Mouse (Mus musculus) WW6 (cell line): ENCODE results near the gene Ccdc54.

Experiments
- DNase-seq: peaks from one replicate; pipeline ENCODE4 v3.0.0-alpha.2; 2013; ENCODE audit warnings: low read depth, low spot score

Ccdc54 gene

DNA sequence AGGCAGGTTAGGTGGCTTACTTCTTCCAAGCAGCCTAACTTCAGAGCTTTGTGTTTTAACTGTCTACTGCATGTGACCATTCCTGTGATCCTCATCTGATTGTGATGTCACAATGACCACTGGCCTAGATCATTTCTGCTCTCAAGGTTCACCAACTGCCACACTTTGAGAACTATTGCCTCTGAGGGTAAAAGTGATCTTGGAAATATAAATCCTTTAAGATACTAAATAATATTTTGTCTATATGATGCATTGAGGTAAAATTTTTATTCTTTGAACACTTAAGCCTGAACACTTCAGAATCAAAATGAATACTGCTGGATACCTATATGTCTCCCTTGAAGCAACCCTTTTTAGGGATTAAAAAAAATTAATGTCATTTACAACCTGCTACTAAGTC, at the start of gene Ccdc54:
TSS of gene Ccdc54 (minus strand) at position 101 of the 400 bp plus-strand sequence.
- no peak for DNase-seq

DNA sequence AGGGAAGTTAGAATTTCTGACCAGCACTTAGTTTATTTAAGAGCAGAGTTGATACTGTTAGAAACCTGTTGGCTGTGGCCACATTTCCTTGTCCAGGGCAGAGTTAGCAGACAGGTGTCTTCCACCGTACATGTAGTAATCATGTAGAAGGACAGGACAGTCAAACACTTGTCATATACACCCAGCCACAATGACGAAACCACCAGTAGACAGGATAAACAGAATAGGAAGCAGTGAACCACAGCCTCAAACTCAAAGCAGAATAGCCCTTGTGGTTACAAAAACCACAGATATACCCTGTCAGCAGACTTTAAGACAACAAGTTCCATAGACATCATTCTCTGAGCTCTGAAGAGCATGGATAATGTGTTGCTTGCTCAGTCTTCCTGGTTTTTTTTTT, 41.6 kb upstream of the Ccdc54 start:
- DNase-seq = no peak

DNA sequence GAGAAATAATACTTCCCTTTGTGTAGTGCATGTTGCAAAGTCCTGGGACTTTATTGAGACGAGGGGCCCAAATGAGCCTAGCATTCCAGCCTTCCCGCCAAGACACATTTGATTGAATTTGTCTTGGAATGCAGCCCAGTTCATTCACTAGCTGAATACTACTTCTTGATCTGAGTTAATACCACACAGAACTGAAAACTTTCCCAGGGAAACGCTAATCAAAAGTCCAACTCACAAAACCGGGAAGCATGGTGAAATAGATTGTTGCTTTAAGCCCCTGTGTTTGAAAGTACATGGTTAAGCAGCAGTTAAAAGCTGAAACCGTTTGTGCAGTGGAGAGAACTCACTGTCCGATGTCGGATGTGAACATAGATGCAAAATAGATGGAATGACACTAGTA, 24.6 kb upstream of the Ccdc54 start:
- DNase-seq = no peak

DNA sequence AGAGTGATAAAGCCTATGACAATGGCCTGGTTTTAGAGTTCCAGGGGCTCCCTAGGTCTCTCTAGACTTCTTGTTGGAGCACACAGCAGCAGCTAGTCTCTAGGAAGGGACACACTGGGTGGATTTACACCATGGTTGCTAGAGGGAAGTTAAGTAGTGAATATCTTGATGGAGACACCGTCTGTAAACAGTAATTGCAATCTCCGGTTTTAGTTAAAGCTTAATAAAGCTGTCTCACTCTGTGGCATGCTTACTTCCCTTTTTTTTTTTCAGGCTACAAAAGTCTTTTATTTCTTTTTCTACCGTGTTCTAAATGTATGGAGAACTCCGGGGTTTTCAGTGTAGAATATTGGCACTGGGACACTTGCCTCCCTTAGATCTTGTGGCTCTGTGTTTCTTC, 22.0 kb upstream of the Ccdc54 start:
- no peak for DNase-seq

DNA sequence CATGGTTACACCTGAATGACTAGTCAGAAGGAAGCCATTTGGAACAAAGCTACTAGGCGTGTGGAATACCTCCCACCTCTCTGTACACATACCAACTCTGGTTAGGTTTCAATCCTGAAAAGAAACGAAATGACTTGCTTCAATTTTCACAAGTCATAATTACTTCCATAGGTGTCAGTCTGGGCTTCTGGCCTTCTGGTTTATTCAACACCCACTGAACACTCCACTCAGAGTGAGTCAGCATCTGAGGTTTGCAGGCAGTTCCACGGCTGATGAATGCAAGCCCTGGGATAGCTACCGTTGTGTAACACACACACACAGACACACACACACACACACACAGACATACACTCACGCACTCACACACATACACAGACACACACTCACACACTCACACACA, 19.6 kb upstream of the Ccdc54 start:
- no peak for DNase-seq

DNA sequence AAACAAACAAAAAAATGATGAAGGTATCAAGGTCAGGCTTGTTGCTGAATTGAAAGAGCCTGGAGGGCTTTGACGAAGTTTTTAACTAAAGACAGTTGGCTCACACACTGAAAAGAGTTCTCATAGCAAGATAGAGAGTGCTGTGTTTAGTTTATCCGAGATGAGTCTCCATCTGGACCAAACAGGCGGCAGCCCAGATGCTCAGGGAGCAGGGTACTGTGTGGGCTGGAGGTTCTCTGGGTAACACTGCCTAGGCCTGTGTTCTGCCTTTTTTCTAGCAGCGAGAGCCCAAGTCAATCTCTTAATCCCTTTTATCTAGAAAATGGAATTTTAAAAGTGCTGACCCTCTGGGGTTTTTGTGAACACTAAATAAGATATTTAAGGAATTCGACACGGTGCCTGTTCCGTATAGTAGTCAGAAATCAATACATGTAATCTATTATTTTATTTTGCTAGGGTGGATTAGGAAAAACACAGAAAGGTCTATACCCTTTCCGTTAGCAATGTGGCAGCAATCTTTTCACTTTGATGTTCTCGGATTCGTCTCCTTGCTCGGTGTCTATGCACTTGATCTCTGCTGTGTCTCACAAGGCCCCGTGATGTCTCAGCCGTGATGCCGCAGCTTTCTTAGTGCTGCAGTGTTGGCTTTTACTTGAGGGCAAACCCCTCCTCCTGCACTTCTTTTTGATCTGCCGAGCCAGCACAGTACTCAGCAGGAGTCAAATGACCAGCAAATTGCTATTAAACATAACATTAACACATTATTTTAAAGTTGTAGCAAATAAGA, 17.0 kb upstream of the Ccdc54 start:
- no peak for DNase-seq

DNA sequence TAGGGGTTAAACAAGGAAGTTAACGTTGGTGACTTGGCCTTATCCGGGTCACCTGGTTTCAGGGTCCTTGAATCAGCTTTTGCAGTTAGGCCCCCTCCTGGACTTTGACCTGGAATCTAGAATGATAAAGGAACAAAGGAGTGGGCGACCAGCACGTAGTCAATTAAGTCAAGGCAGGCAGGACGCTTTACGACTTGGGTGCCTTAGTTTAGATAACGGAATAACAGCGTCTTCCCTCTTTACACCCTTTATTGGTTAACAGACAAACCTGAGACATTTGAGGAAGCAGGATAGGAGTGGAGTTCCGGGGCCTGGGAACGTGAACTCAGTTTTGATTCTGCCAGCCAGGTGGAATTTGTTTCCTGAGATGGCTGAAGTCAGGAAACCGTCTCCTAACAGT, 13.9 kb upstream of the Ccdc54 start:
- DNase-seq = no peak

DNA sequence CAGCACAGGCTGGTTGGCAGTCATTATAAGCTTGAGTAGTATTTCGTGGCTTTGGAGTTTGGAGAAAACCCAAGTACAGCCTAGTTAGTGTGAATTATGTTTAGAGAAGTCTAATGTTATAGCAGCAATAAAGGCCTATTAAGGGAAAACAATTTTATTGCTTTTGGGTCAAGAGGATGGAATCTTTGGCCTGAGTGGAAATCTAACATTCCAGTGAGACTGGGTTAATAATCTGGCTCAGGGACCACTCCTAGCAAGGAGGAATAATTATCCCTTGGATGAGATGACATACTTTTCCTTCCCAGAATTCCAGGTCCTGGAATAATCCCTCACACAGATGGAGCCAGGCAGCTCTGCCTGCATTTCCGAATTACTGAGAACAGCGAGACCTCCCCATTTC, 11.0 kb upstream of the Ccdc54 start:
- DNase-seq = no peak

DNA sequence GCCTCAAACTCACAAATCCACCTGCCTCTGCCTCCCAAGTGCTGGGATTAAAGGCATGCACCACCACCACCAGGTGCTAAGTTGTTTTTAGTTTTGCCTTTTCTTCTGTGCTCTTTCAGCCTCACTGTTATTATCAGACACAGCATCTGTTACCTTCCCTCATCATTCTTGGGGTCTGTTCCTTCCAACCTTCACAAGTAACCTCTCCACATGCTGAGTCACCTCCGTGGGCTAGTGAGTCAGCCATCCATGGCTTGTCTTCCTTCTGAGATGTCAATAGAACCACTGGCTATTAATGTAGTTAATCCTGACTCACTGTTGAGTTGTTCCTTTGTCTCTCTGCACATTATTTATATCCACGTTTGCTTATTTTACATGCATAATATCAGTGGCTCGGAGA, 9.7 kb upstream of the Ccdc54 start:
- no peak for DNase-seq

DNA sequence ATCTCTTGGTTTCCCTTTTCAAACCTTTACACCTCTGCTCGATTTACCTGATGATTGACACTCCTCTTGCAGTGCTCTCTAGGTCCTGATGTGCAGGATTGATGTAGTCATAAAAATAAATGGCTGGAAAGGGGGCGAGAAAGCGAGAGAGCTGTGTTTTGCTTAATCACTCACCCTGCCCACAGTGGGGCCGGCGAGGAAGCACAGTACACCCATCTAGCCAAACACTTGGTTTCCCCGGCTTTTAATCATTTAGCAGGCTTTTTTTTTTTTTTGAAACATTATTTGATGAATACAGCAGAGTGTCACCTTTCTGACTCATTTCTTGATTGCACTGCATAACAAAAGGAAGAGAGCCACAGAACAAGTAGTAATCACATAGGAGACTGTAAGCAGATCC, 5.7 kb upstream of the Ccdc54 start:
- DNase-seq = no peak

DNA sequence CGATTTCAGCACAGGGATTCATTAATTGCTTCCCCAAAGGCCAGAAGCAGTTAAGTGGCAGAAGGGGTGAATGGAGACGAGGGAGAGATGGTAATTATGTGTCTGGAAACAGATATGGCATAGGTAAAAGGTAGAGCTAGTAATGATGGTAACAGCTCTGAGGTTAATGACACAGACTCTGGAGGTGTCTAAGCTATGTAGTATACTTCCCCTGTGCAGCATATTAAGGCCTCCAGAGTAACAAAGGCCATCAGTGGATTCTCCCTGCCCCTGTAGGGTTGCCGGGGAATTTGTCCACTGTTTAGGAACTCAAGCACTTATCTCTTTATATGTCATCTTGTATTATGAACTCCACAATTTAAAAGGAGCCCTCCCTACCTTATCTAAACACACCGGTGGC, 5.2 kb upstream of the Ccdc54 start:
- DNase-seq = no peak

DNA sequence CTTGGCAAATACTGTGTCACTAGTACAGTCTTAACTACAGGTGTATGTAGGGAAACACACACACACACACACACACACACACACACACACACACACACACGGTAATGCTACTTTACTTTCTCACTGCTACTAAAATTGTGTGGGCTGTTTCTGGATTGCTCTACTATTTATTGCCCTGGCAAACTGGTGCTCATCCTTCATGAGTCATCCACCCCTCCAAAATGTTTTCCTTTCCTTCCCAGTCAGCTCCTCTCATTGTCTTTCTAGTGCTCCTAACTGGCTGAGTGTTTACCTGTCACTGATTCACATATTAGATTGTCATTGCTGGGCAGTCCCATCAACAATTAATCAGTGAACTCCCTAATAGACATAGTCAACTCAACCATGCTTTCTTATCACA, 3.9 kb upstream of the Ccdc54 start:
- DNase-seq = no peak

DNA sequence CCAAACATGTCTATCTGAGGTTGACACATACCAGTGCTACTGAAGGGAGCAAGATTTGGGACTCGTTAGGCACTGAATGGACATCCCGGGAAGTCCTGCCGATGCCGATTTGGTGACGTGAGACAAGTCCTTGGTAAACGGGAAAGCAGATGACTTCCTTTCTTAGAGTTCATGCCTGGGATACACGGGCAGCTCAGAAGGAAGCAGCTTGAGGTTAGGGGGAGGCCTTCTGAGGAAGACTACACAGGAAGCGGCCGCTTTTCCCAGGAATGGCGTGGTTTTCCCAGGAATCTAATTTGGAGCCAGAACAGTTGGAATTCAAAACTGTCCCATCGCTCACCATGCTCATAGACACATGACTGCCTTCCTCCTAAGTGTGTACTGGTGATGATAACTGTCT, 2.4 kb upstream of the Ccdc54 start:
- no peak for DNase-seq

DNA sequence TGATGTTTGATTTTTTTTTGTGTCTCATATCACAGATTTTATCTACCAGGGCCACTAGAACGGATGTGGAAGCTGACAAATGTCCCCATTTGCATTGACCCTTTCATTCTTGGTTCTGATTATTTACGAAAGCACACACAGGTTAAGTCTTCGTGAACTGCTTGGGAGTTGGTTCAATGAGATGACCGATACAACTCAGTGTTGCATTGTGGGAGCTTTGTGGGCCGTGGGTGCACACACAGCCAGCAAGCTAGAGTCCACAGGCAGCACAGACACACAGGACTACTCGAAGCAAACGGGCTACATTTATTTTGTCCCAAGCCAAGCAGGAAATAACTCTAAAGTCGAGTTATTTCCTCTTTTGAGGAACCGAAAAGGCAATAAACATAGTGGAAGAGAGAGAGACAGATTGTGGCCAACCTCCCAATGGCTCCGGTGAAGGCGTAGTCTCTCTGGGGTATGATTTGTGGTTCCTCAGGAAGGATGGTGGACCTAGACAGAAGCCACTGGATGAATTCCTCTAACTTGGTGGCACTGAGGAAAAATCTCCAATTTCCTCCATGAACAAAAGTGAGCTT, 1.3 kb downstream of the Ccdc54 start:
- no peak for DNase-seq

DNA sequence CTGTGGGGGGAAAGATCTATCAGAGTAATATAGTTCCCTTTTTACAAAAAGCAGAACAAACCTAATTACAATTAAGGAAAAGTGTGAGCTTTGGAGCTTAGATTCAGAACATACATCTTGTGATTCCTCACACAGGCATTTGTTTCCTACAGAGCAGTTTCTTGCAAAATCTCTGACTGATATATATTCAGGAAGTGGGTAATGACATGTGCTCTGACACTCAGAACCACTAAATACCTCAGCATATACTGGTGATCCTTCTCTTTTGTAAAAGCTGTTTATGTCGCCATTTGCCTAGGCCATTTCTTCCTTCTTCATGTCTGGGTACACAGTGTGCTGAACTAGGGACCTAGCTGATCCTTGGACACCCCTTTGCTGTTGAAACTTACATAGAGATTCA, 2.8 kb downstream of the Ccdc54 start:
- no peak for DNase-seq

DNA sequence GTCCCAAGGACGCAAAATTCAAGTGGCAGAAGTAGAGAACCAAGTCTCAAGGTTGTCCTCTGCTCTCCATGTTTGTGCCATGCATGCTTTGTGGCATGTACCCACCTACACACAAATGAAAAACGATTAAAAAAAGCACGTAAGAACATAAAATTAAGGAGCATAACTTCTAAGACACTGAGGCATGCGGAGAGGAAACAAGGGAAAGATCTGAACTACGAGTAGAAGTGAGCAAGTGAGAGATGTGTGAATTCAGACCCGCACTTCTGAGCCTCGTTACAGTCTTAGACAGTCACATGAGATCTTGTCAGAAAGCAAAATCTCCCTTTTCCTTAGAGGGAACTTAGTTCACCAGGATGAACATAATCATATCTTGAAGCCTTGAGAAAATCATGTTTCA, 3.8 kb downstream of the Ccdc54 start:
- no peak for DNase-seq

DNA sequence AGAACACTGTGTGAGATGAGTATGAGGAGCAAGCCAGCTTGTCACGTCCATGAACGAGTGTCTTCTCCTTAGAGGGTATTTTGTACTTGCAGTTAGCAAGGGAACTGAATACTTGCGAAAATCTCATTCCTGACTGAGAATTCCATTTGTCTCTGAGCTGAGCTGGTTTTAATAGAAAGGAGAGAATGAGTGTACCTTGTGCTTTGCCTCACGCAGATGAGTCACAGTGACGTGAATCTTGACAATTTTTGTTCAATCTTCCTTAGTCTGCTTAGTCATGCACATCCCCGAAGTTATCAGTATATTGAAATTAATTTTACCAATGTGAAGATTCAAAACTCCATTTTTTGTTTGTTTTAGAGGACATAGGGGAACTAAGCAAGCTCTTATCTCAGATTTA, 12.6 kb downstream of the Ccdc54 start:
- no peak for DNase-seq

DNA sequence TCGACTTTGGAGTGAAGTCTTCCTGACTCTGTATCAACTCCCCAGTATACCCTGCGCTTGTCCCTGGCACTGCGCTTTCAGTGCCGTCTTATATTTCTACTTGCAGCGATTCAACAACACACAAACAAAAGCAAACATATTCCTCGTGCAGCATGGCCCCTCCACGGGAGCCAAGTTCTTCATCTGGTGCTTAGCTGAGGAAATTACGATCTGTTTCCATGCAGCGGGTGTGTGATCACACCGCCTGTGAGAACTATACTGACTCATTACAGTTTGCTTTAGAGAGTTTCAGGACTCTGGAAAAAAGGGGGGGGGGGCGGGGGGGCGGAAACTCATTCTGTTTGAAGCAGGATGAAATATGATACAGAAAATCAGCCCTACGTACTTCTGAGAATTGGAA, 18.4 kb downstream of the Ccdc54 start:
- no peak for DNase-seq

DNA sequence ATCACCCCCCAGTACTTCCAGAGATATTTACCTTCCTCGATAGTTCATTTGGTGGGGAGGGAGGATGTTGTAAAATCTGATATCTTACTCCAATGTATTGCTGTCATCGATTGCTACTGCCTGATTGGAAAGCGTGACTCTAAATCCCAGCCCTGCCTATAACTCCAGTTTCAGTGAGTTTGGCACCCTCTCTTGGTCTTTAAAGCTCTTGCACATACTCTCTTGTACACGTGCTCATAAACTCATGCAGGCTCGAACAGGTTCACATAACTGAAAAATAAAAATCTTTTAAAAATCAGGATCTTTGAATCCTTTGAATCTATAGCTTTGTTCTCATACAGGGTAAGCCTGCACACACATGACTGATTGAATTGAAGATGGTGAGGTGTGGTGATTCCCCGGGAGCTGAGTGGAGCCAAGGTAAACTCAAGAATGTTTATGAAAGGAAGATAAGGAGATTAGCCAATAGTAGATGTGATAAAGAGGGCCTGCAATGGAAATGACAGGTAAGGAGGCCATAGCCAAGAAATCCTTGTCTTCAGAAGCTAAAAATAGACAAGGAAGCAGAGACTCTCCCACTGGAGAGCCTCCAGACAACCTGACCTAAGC, 31.7 kb downstream of the Ccdc54 start:
- DNase-seq = no peak

DNA sequence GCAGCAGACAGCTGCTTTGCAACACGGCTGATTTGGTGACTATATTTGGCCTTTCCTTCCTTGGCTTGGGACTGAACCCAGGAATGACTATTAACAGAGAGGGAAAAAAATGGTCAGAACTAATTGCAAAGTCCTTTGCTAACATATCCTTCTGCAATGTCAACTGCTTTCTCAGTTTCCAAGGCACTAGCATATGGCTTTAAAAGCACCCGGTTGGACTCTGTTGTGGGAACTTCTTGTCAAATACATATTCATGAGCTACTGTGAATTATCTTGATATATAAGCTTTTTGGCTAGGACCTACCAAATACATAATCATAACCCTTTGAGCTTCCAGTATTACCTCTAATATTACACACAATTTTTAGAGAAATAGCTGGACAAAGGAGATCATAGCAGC, 37.1 kb downstream of the Ccdc54 start:
- DNase-seq = no peak

DNA sequence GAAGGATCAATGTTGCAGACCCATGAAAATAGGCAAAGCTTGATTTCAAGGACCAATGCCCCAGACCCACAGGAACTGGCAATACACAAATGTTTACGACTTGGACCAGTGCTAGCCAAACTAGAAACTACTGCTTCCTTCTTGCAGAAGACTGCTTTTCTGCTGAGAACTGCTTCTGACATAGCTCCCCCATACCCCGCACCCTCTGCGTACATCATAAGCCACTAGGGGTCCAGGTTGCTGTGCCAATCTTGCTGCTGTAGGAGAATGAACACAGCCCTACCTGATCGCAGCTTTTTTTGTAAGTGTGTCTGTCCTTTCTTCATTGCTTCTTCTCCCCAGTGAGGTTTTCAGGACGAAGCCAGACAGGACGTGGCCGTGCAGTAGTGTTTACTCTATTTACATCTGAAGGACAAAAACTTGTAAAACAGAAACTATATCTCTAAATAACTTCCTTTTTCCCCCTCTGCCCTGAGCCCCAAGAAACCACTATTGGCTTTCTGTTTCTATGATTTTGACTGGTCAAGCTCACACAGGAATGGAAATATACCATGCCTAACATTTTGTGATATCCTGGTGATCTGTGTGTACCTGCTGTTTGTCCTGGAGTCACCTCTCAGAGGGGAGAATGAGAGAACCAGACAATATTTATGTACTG, 39.0 kb downstream of the Ccdc54 start:
- no peak for DNase-seq

DNA sequence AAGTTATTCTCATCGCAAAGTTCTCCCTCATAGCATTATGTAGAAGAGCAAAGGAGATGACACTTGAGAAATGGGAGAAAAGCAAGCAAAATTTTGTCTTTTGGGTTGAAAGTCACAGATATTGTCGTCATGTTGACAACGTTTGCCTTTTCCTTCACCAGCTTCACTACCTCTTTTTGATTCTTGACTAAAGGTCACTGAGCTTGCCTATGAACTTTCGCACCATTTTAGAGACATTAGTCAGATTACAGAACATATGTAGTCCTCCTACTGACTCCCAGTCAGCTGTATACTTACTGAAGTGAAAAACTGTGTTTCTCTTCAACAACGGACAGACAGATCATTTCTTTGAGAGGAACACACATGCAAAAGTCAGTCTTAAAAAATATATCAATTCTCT, 40.0 kb downstream of the Ccdc54 start:
- no peak for DNase-seq
